Mouse (Mus musculus): ENCODE measurements at regions not wholly inside any gene's neighbourhood (a gene's known extent, or its start where the extent isn't known, plus 50 kb on each side); places are given as distances from the start of the nearest gene placed in this dataset.

- TF ChIP-seq MAZ (IDR thresholded peaks at IDR 0.05; ENCODE audit: low read depth, low read length) (no peak), RCOR1 (IDR thresholded peaks at IDR 0.05; ENCODE audit: low read depth, low read length) (no peak), CTCF (IDR thresholded peaks at IDR 0.05 in 2 of 3, conservative IDR thresholded peaks at IDR 0.05 in 1 of 3; ENCODE audit: control insufficient read depth in 1 of 3, insufficient read depth in 1 of 3, low read depth in 2 of 3, low read length in 3 of 3, poor library complexity in 1 of 3, severe bottlenecking in 1 of 3) (no peak), KAT2A (conservative IDR thresholded peaks at IDR 0.05; ENCODE audit: low read depth, low read length) (no peak), NELFE (IDR thresholded peaks at IDR 0.05; ENCODE audit: low read depth, low read length) (no peak), MYC (IDR thresholded peaks at IDR 0.05; ENCODE audit: low read depth, low read length) (no peak), POLR2AphosphoS2 (IDR thresholded peaks at IDR 0.05; ENCODE audit: low read length) (no peak)
Observed at GRCm38 (mm10) chr7:110715110-110715509, 52.9 kb upstream of the Ampd3 start.
